Mouse (Mus musculus) liver, embryonic 13.5 days (tissue): ENCODE data around the gene 9230102O04Rik. TPM values are rescaled to one million over a fixed set of nuclear protein-coding genes. Genes with fewer than 3 reads are reported as not detected.

Experiments
- ATAC-seq: fragments of 200-750 bp; cut with Nextera tagmentation; 2 replicates; pipeline ENCODE4 v1.8.0; 2017; ENCODE audit warnings: low read depth, mild to moderate bottlenecking, moderate number of reproducible peaks, moderate library complexity
- DNase-seq: peaks from one replicate; pipeline ENCODE4 v3.0.0; 2022
- H3K27ac ChIP-seq: fragments of 300-500 bp; sonication (generic); 2 replicates; pipeline ENCODE4 v1.5.1; 2015; ENCODE audit warnings: moderate library complexity, mild to moderate bottlenecking, inconsistent platforms
- H3K27me3 ChIP-seq: fragments of 300-500 bp; sonication (generic); 2 replicates; pipeline ENCODE4 v1.6.1; 2015; ENCODE audit warnings: mild to moderate bottlenecking, inconsistent platforms
- H3K36me3 ChIP-seq: fragments of 300-500 bp; sonication (generic); 2 replicates; pipeline ENCODE4 v1.6.1; 2015; ENCODE audit warnings: mild to moderate bottlenecking, inconsistent platforms
- H3K4me1 ChIP-seq: fragments of 300-500 bp; sonication (generic); replicated peaks from 2 replicates; pipeline ENCODE4 v1.6.1; 2015; ENCODE audit warnings: inconsistent platforms
- H3K4me2 ChIP-seq: fragments of 300-500 bp; sonication (generic); 2 replicates; pipeline ENCODE4 v1.6.1; 2015; ENCODE audit warnings: inconsistent platforms, mild to moderate bottlenecking, moderate library complexity
- H3K4me3 ChIP-seq: fragments of 300-500 bp; sonication (generic); replicated peaks from 2 replicates; pipeline ENCODE4 v1.5.1; 2015; ENCODE audit warnings: mild to moderate bottlenecking, inconsistent platforms
- H3K9ac ChIP-seq: fragments of 300-500 bp; sonication (generic); 2 replicates; pipeline ENCODE4 v1.6.1; 2015; ENCODE audit warnings: mild to moderate bottlenecking, inconsistent platforms
- H3K9me3 ChIP-seq: fragments of 300-500 bp; sonication (generic); replicated peaks from 2 replicates; pipeline ENCODE4 v1.6.1; 2016; ENCODE audit warnings: inconsistent platforms
- WGBS: fragments of 180-500 bp; shearing (Covaris S2); methylation state at CpG from one replicate; pipeline ENCODE4 v1.1.7; 2015; ENCODE audit not compliant: insufficient replicate concordance; 5-methylcytosine and 5-hydroxymethylcytosine counted together
- polyA plus RNA-seq: library from polyadenylated mRNA; unstranded; fragments of >200 nt; fragmentation: Nextera tagmentation; extraction: Ambion mirVana; gene quantifications from 2 replicates; pipeline ENCODE4 v1.2.1, GENCODE M21; 2015

The 9230102O04Rik gene
- polyA plus RNA-seq, 1 experiment from 2014 or later: not detected

- 2% methylated on average over 19 of the region's 19 CpGs for WGBS
- no peak for ATAC-seq
These were observed 5.7 kb upstream of the 9230102O04Rik start for GRCm38 (mm10) chr2:9894836-9895593.

DNA sequence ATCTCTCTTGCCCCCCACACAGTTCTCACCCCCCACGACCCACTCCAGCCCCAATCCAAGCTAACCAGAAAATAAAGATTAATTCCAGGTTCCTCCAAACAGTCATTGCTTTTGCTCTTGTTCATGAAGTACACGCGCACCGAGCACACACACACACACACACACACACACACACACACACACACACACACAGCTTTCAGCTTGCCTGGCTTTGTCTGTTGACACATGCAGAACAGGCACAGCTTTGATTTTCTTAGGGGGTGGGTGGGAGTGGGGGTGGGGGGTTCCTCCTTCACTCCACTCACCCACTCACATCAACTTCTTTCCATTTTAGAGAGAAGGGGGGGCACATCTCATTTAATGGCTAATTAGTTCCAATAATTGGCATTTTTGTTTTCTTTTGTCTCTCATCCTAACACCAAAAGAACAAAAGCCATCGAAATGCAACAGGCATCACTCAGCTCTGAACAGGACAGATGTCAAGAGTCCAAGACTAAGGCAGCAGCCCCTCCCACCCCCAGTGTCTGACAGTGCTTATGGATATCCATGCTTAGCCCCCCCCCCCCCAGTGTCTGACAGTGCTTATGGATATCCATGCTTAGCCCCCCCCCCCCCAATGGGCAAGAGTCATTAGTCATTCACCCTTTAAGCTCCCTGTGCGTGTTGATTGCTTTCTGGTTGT, 4.1 kb upstream of the 9230102O04Rik start:
- DNase-seq (no peak), ATAC-seq (no peak)
- Histone ChIP-seq H3K4me3 (no peak overlapping the region), H3K4me2 (no peak overlapping the region), H3K27ac (no peak overlapping the region), H3K36me3 (no peaks in the 10 kb centered on the region), H3K9me3 (no peaks in the 10 kb centered on the region), H3K9ac (no peak overlapping the region), H3K27me3 (peaks cover 96% of the 10 kb centered on the region), H3K4me1 (peaks cover 11% of the 10 kb centered on the region; the same call in 1 of the 2 replicates)
- 10% methylated on average over 6 of the region's 6 CpGs for WGBS

More at GRCm38 (mm10) chr2:9894836-9895593, 5.7 kb upstream of the 9230102O04Rik start:
- H3K27me3 ChIP-seq: peaks cover 96% of the 10 kb centered on the region
- no peak overlapping the region for H3K9ac ChIP-seq
- no peak overlapping the region for H3K4me3 ChIP-seq
- H3K4me1 ChIP-seq: no peaks in the 10 kb centered on the region; the same call in 1 of the 2 replicates
- no peak overlapping the region for H3K27ac ChIP-seq
- H3K9me3 ChIP-seq: no peaks in the 10 kb centered on the region
- no peaks in the 10 kb centered on the region for H3K36me3 ChIP-seq
- no peak for DNase-seq
- H3K4me2 ChIP-seq: no peak overlapping the region

- peaks cover 11% of the 10 kb centered on the region; the same call in 1 of the 2 replicates for H3K4me1 ChIP-seq
- no peak overlapping the region for H3K4me3 ChIP-seq
- no peak for ATAC-seq
- no peak overlapping the region for H3K4me2 ChIP-seq
- H3K9ac ChIP-seq: no peak overlapping the region
- H3K36me3 ChIP-seq: no peaks in the 10 kb centered on the region
- no peaks in the 10 kb centered on the region for H3K9me3 ChIP-seq
- 11% methylated on average over 7 of the region's 7 CpGs for WGBS
- no peak overlapping the region for H3K27ac ChIP-seq
- H3K27me3 ChIP-seq: peaks cover 97% of the 10 kb centered on the region
- DNase-seq: no peak
These were observed 3.2 kb upstream of the 9230102O04Rik start for GRCm38 (mm10) chr2:9892541-9892940.

GRCm38 (mm10) chr2:9890906-9891305, 1.6 kb upstream of the 9230102O04Rik start:
- DNase-seq (no peak), ATAC-seq (no peak)
- H3K36me3 ChIP-seq: no peaks in the 10 kb centered on the region
- no peak overlapping the region for H3K4me2 ChIP-seq
- no peak overlapping the region for H3K27ac ChIP-seq
- no peaks in the 10 kb centered on the region for H3K9me3 ChIP-seq
- H3K4me3 ChIP-seq: no peak overlapping the region
- H3K27me3 ChIP-seq: peaks cover 97% of the 10 kb centered on the region
- WGBS: 6% methylated on average over 5 of the region's 5 CpGs
- H3K4me1 ChIP-seq: peaks cover 11% of the 10 kb centered on the region; the same call in 1 of the 2 replicates
- no peak overlapping the region for H3K9ac ChIP-seq

- Histone ChIP-seq H3K4me2 (peak overlapping the region; percentile 62; the same call in 1 of the 2 replicates), H3K36me3 (no peaks in the 10 kb centered on the region), H3K9ac (no peak overlapping the region), H3K9me3 (no peaks in the 10 kb centered on the region), H3K27me3 (peaks cover 97% of the 10 kb centered on the region), H3K27ac (no peak overlapping the region), H3K4me1 (peaks cover 11% of the 10 kb centered on the region; the same call in 1 of the 2 replicates), H3K4me3 (no peak overlapping the region)
- no peak for ATAC-seq
- 8% methylated on average over 8 of the region's 8 CpGs for WGBS
- DNase-seq: no peak
These were observed 911 bp upstream of the 9230102O04Rik start for GRCm38 (mm10) chr2:9890251-9890650.

DNA sequence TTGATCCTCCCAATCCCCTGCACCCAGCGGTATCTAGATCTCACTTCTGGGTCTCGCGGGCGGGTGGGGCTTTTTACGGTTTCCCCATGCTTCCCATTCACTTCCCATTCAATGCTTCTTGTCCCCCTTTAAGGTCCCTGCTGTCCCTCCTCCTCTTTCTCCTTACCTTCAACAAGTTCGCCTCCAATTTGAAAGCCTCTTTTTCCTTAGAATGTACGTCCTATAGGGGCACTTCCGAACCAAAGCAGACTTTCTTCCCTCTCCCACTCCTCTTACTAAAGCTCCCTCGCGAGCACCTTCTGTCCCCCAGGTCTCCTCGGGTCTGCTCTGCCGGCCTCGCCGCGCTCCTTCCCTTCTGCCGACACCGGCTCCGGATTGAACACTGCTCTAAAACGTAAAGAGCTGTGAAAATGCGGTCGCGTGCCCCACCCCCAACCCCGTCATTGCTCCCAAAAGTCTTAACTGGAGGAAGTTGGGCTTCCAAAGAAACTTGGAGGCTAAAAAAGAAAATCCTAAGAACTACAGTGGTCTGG, 377 bp upstream of the 9230102O04Rik start, which contains the start of gene Gata3:
TSS of gene Gata3 (minus strand) at position 384 of the 533 bp plus-strand sequence.
- DNase-seq (no peak), ATAC-seq (peak; percentile 67)
- no peak within 1 kb of the TSS for H3K27ac ChIP-seq
- peaks cover 97% of the 10 kb centered on the region for H3K27me3 ChIP-seq
- no peaks in the 10 kb centered on the region for H3K36me3 ChIP-seq
- no peaks in the 10 kb centered on the region for H3K9me3 ChIP-seq
- H3K9ac ChIP-seq: no peak within 1 kb of the TSS
- H3K4me2 ChIP-seq: peak within 1 kb of the TSS; percentile 62
- WGBS: under 1% methylated on average over 23 of the region's 23 CpGs
- H3K4me3 ChIP-seq: peak within 1 kb of the TSS; percentile 40
- peaks cover 11% of the 10 kb centered on the region; the same call in 1 of the 2 replicates for H3K4me1 ChIP-seq

- Histone ChIP-seq H3K27ac (no peak overlapping the region), H3K36me3 (no peaks in the 10 kb centered on the region), H3K27me3 (peaks cover 97% of the 10 kb centered on the region), H3K9ac (no peak overlapping the region), H3K4me1 (peaks cover 17% of the 10 kb centered on the region), H3K4me3 (no peak overlapping the region), H3K4me2 (no peak overlapping the region), H3K9me3 (no peaks in the 10 kb centered on the region)
- WGBS: under 1% methylated on average over 7 of the region's 7 CpGs
- no peak for ATAC-seq
- no peak for DNase-seq
These were observed 1.7 kb downstream of the 9230102O04Rik start for GRCm38 (mm10) chr2:9887636-9888035.

DNA sequence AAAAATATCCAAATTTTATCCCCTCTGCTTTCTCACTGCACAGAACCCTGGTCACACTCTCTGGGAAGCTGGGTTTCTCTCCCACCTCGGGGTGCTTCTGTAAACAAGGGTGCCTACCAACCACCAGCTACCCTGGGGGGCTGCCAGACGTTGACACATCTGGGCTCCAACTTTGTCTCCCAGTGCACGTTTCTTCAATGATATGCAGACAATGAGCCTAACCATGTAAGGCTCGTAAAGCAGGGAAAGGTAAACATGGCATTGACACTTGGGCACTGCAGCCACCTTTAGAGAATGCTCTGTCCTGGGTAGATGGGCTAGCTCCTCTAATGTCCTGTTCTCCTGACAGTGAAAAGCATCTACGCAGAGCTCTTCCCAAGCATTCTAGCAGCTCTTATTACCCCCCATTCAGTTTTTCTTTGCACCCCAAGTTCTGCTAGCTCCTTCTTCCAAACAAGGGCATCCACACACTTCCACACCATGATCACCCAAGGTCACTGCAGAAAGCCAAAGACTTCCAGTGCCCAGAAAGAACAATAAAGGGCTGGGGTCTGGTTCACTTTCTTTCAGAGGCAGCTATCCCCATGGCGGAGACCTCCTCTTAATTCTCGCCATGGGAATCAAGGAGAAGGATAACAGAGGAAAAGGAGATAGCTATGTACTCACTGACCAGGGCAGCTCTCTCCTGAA, 2.3 kb downstream of the 9230102O04Rik start:
- WGBS: 17% methylated on average over 7 of the region's 7 CpGs
- no peaks in the 10 kb centered on the region for H3K36me3 ChIP-seq
- H3K27me3 ChIP-seq: peaks cover 97% of the 10 kb centered on the region
- ATAC-seq (no peak), DNase-seq (no peak)
- no peak overlapping the region for H3K4me2 ChIP-seq
- no peak overlapping the region for H3K4me3 ChIP-seq
- H3K9ac ChIP-seq: no peak overlapping the region
- H3K4me1 ChIP-seq: peaks cover 17% of the 10 kb centered on the region
- H3K27ac ChIP-seq: no peak overlapping the region
- no peaks in the 10 kb centered on the region for H3K9me3 ChIP-seq

DNA sequence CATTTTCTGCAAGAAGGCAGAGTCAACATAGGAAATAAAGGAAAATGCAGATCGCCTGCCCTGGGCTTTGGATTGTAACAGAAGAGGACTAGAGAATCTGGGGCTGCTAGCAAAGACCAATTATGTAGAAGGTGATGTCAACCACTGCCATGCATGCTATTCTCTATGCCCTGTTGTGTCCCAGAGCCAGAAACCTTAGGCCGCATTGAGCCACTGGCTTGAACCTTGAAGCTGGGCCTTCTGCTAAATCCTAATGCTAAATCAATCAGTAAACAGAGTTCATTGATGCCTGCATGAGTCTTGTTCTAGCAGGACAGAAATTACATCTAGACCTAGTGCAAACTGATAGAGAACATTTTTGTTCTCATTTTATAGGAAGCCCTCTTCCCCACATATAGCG, 3.3 kb downstream of the 9230102O04Rik start:
- WGBS: 41% methylated on average over 3 of the region's 3 CpGs
- Histone ChIP-seq H3K36me3 (no peaks in the 10 kb centered on the region), H3K4me1 (peaks cover 20% of the 10 kb centered on the region), H3K4me2 (no peak overlapping the region), H3K9me3 (no peaks in the 10 kb centered on the region), H3K9ac (no peak overlapping the region), H3K27me3 (peaks cover 100% of the 10 kb centered on the region), H3K27ac (no peak overlapping the region), H3K4me3 (no peak overlapping the region)
- ATAC-seq (no peak), DNase-seq (no peak)

GRCm38 (mm10) chr2:9885217-9885770, 4.0 kb downstream of the 9230102O04Rik start:
- peaks cover 100% of the 10 kb centered on the region for H3K27me3 ChIP-seq
- H3K9me3 ChIP-seq: no peaks in the 10 kb centered on the region
- H3K4me1 ChIP-seq: peaks cover 24% of the 10 kb centered on the region
- no peak overlapping the region for H3K9ac ChIP-seq
- ATAC-seq (no peak), DNase-seq (no peak)
- H3K36me3 ChIP-seq: no peaks in the 10 kb centered on the region
- no peak overlapping the region for H3K4me2 ChIP-seq
- no peak overlapping the region for H3K4me3 ChIP-seq
- no peak overlapping the region for H3K27ac ChIP-seq
- WGBS: 18% methylated on average over 14 of the region's 14 CpGs
